Mouse (Mus musculus) midbrain, embryonic 16.5 days (tissue): ENCODE measurements around the gene Nol6. TPM values are rescaled to one million over a fixed set of nuclear protein-coding genes. Genes with fewer than 3 reads are reported as not detected.

Experiments used
- ATAC-seq: fragments of 200-750 bp; cut with Nextera tagmentation; 2 replicates; pipeline ENCODE4 v1.8.0; 2017; ENCODE audit warnings: moderate TSS enrichment
- H3K27ac ChIP-seq: fragments of 300-500 bp; sonication (generic); 2 replicates; pipeline ENCODE4 v1.5.1; 2014; ENCODE audit warnings: mild to moderate bottlenecking, low read length, mixed read lengths
- H3K27me3 ChIP-seq: fragments of 300-500 bp; sonication (generic); 2 replicates; pipeline ENCODE4 v1.6.1; 2014; ENCODE audit warnings: low read depth, low read length, mixed read lengths; ENCODE audit not compliant: control insufficient read depth, insufficient read depth
- H3K36me3 ChIP-seq: fragments of 300-500 bp; sonication (generic); 2 replicates; pipeline ENCODE4 v1.6.1; 2014; ENCODE audit warnings: mild to moderate bottlenecking, low read length, moderate library complexity, mixed read lengths; ENCODE audit not compliant: control insufficient read depth, insufficient read depth
- H3K4me1 ChIP-seq: fragments of 300-500 bp; sonication (generic); 2 replicates; pipeline ENCODE4 v1.6.1; 2014; ENCODE audit warnings: mild to moderate bottlenecking, low read length, mixed read lengths; ENCODE audit not compliant: control insufficient read depth, insufficient read depth
- H3K4me2 ChIP-seq: fragments of 300-500 bp; sonication (generic); 2 replicates; pipeline ENCODE4 v1.6.1; 2014; ENCODE audit warnings: mild to moderate bottlenecking, low read length, mixed read lengths
- H3K4me3 ChIP-seq: fragments of 300-500 bp; sonication (generic); 2 replicates; pipeline ENCODE4 v1.5.1; 2014; ENCODE audit warnings: low read depth, mild to moderate bottlenecking, low read length, moderate library complexity, mixed read lengths
- H3K9ac ChIP-seq: fragments of 300-500 bp; sonication (generic); 2 replicates; pipeline ENCODE4 v1.6.1; 2014; ENCODE audit warnings: low read depth, low read length, mixed read lengths
- H3K9me3 ChIP-seq: fragments of 300-500 bp; sonication (generic); replicated peaks from 2 replicates; pipeline ENCODE4 v1.6.1; 2014; ENCODE audit warnings: mild to moderate bottlenecking, low read length, mixed read lengths; ENCODE audit not compliant: control insufficient read depth, poor library complexity, severe bottlenecking
- WGBS: fragments of 180-500 bp; shearing (Covaris S2); extraction: QIAGEN DNeasy Blood & Tissue Kit; methylation state at CpG from one replicate; pipeline ENCODE4 v1.1.7; 2014; 5-methylcytosine and 5-hydroxymethylcytosine counted together
- polyA plus RNA-seq: library from polyadenylated mRNA; unstranded; fragments of >200 nt; fragmentation: Nextera tagmentation; extraction: Ambion mirVana; gene quantifications from 2 replicates; pipeline ENCODE4 v1.2.1, GENCODE M21; 2015

The Nol6 gene
- polyA plus RNA-seq, 1 experiment from 2014 or later = 43.6 TPM

DNA sequence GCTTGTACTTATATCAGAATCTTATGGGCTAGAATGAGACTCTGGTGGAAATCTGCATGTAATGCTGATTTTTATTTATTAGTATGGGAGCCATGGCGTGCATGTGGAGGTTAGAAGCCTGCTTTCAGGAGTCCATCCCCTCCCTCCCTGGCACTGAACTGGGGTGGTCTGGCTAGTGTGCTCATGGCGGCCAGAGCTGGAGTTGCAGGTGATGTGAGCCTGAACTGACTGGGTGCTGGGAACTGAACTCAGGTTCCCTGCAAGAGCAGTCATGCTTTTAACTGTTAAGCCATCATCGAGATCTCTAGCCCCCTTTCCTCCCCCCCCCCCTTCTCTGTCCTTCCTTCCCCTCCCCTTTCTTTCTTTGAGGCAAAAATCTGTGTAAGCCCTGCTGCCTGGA, 25.6 kb upstream of the Nol6 start:
- no peak for ATAC-seq
- no peak overlapping the region for H3K4me3 ChIP-seq
- H3K9ac ChIP-seq = no peak overlapping the region
- H3K27me3 ChIP-seq = no peaks in the 10 kb centered on the region
- WGBS = 86% methylated on average over 3 of the region's 3 CpGs
- H3K4me2 ChIP-seq = no peak overlapping the region
- H3K27ac ChIP-seq = no peak overlapping the region
- H3K4me1 ChIP-seq = 0 out of 2 replicates have a peak, but pooled peaks cover 2% of the 10 kb centered on the region
- H3K9me3 ChIP-seq = no peaks in the 10 kb centered on the region
- no peaks in the 10 kb centered on the region for H3K36me3 ChIP-seq

DNA sequence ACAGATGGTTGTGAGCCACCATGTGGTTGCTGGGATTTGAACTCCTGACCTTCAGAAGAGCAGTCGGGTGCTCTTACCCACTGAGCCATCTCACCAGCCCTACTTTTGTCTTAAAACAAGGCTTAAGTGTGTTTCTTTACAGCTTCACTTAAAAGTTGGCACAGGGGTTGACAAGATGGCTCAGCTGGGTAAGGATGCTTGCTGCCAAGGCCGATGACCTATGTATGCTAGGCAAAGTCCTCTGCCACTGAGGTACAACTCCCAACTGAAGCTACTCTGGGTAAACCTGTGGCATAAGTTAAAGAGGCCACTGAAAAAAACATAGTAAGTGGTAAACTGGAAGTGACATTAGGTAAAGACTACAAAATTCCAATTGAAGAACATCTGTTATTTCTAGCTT, 18.3 kb upstream of the Nol6 start:
- Histone ChIP-seq H3K27ac (no peak overlapping the region), H3K4me3 (no peak overlapping the region), H3K36me3 (no peaks in the 10 kb centered on the region), H3K27me3 (no peaks in the 10 kb centered on the region), H3K9me3 (no peaks in the 10 kb centered on the region), H3K4me1 (peaks cover 10% of the 10 kb centered on the region), H3K4me2 (no peak overlapping the region), H3K9ac (no peak overlapping the region)
- no peak for ATAC-seq
- WGBS = 88% methylated on average over 2 of the region's 2 CpGs

DNA sequence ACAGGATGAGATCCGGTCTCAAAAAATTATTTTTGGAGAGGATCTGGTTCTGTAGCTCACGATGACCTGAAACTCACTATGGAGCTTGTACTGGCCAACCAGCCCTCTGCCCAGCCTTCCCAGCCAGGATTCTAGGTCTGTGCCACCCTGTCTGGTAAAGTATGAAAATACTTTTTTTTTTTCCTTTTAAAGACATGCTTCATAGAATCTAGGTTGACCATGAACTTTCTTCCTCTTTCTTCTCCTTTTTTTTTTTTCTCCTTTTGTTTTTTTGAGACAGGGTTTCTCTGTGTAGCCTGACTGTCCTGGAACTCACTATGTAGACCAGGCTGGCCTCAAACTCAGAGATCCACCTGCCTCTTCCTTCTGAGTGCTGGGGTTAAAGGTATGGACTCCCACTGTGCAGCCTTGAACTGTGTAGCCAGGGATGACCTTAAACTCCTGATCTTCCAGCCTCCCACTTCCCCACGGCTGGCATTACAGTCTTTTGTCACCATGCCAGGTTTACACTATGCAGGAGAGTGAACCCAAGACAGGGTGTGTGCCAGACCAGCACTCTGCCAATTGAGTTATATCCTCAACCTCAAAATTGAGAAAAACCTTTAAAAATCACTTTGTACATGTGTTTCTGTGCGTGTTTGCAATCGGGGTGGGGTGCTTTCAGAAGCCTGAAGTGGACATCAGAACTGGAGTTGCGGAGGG, 16.1 kb upstream of the Nol6 start:
- 93% methylated on average over 6 of the region's 6 CpGs for WGBS
- Histone ChIP-seq H3K9me3 (no peaks in the 10 kb centered on the region), H3K9ac (no peak overlapping the region), H3K27me3 (no peaks in the 10 kb centered on the region), H3K27ac (no peak overlapping the region), H3K36me3 (no peaks in the 10 kb centered on the region), H3K4me3 (no peak overlapping the region), H3K4me1 (peaks cover 16% of the 10 kb centered on the region), H3K4me2 (no peak overlapping the region)
- ATAC-seq = no peak

DNA sequence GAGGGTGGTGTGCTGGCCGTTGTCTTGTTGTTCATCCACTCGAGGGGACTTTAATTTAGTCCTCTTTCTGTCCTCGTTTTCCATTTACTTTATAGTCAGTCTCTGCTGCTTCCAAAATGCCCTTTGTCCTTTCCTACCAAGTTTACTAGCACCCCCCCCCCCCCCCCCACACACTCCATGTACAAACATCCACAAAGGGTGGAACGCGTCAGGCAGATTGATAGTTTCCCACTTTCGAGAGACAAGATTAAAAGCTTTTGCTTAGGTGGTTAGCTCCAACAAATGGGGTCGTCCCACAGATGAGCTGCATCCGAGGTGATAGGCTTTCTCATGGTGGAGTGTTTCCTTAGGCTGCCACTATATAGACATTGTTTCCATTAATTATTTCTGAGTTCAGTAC, 12.6 kb upstream of the Nol6 start:
- no peak for ATAC-seq
- H3K36me3 ChIP-seq = no peaks in the 10 kb centered on the region
- no peaks in the 10 kb centered on the region for H3K9me3 ChIP-seq
- peak overlapping the region; percentile 60 for H3K4me2 ChIP-seq
- H3K27me3 ChIP-seq = no peaks in the 10 kb centered on the region
- peak overlapping the region; percentile 97 for H3K9ac ChIP-seq
- WGBS = 0% methylated on average over 8 of the region's 8 CpGs
- H3K4me1 ChIP-seq = peaks cover 21% of the 10 kb centered on the region
- peak overlapping the region; percentile 99 for H3K27ac ChIP-seq
- peak overlapping the region; percentile 92 for H3K4me3 ChIP-seq

DNA sequence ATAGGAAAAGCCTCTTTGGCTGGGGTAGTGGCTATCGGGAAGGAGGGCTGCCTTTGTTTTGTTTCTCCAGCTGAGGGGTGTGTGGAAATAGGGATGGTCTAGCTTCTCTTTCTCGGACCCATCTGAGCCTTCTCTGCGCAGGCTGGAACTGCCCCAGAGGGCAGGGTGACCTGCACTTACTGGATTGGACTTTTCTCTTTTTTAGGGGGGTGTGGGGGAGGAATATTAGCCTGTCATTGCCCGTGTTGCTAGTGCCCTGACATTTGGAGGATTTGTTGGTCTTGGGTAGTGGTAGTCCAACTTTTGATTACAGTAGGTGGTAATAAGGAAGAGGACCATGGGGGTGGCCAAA, 12.2 kb upstream of the Nol6 start:
- H3K4me2 ChIP-seq = peak overlapping the region; percentile 60
- no peaks in the 10 kb centered on the region for H3K9me3 ChIP-seq
- WGBS = 0% methylated on average over 4 of the region's 4 CpGs
- H3K36me3 ChIP-seq = no peaks in the 10 kb centered on the region
- H3K4me1 ChIP-seq = peaks cover 21% of the 10 kb centered on the region
- no peaks in the 10 kb centered on the region for H3K27me3 ChIP-seq
- H3K9ac ChIP-seq = peak overlapping the region; percentile 97
- peak overlapping the region; percentile 99 for H3K27ac ChIP-seq
- peak; percentile 29 for ATAC-seq
- H3K4me3 ChIP-seq = peak overlapping the region; percentile 92

DNA sequence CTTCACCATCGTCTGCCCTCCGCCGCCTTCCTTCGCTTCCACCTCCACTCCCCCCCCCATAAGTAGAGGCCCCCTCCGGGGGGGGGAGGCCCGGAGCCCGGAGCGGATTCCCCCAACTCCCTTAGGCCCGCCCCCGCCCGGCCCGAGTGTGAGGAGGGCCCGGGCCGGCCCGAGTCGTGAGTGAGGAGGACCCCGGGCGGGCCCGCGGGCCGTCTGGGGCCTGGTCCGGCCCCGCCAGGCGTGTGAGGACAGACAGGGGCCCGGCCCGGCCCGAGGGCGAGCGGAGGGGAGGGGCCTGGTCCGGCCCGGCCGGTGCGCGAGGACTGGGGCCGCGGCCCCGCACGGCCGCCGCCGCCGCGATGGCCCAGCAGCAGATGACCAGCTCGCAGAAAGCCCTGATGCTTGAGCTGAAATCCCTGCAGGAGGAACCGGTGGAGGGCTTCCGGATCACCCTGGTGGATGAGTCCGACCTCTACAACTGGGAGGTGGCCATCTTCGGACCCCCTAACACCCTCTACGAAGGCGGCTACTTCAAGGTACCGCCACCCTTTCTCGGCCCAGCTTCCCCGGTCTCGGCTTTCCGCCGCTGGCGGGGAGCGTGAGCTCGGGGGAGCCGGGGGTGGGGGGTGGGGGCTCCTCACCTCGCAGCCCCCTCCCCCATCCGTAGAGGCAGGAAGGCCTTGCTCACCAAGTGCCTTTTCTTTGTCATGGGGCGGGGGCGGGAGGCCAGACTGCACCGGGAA, 11.6 kb upstream of the Nol6 start, which contains the start of gene Ube2r2:
Ube2r2 (plus strand) TSS at position 33 of the 743 bp plus-strand sequence.
- Histone ChIP-seq H3K36me3 (no peaks in the 10 kb centered on the region), H3K27ac (peak within 1 kb of the TSS; percentile 99), H3K4me1 (peaks cover 21% of the 10 kb centered on the region), H3K4me3 (peak within 1 kb of the TSS; percentile 92), H3K9ac (peak within 1 kb of the TSS; percentile 97), H3K4me2 (peak within 1 kb of the TSS; percentile 73), H3K27me3 (no peaks in the 10 kb centered on the region), H3K9me3 (no peaks in the 10 kb centered on the region)
- WGBS = under 1% methylated on average over 48 of the region's 65 CpGs
- peak; percentile 77 for ATAC-seq

DNA sequence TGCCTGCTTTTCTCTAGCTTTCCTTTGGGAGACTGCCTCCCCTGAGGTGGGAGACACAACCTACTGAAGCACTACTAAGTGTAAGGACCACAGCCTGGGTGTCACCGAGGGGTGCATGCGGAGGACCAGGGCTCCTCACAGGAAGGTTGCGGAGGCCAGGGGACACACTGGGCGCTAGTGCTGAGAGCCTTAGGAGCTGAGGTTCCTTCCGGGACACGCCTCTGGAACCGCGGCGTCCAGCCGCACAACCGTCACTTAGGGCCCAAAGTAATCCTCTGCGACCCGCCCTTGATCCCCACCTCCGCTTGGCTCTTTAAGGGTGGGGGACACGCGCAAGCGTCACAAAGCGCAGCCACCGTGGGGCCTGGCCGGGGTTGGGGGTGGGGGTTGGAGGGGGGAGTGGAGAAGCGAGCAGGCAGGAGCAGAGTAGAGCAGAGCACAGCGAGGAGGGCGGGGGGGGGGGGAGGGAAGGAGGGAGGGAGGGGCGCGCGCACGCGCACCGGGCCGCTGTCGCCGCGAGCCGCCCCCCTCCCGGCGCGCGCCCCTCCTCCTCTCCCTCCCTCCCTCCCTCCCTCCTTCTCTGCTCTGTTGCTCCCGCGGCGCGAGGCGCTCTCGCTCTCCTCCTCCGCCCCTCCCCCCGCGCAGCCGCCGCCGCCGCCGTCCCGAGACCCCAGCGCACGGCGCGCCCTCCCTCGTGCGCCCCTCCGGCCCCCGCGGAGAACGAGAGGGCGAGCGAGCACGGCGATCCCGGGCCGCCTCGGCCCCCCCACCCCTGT, 10.9 kb upstream of the Nol6 start:
- Histone ChIP-seq H3K36me3 (no peaks in the 10 kb centered on the region), H3K9me3 (no peaks in the 10 kb centered on the region), H3K27ac (peak overlapping the region; percentile 99), H3K4me1 (peaks cover 21% of the 10 kb centered on the region), H3K9ac (peak overlapping the region; percentile 97), H3K4me3 (peak overlapping the region; percentile 92), H3K27me3 (no peaks in the 10 kb centered on the region), H3K4me2 (peak overlapping the region; percentile 73)
- 2% methylated on average over 27 of the region's 70 CpGs for WGBS
- ATAC-seq = peak; percentile 94

DNA sequence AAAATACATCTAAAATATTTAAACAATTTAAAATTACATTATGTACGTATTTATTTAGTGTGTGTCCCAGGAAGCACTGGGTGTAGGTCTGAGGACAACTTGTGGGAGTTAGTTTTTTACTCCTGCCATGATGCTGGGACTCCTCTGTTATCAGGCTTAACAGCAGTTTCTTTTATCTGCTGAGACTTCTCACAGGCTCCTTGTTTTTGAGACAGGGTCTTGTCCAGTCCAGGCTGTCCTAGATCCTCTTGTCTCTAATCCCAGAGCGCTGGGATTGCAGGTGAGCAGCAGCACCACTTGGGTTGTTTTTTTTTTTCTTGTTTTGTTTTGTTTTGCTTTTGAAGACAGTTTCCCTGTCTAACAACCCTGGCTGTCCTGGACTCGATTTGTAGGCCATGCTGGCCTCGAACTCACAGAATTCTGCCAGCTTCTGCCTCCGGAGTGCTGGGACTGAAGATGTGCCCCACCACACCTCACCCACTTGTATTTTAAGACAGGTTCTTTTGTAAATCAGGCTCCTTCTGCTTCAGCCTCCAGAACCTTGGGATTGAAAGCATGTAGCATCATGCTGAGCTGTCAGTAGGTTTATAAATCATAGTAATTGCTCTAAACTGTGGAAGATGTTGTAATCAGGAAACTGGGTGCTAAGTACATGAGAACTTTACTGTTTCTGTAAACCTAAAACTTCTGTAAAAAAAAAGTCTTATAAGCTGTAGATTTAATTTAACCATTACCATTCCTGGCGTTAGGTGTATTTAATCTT, 9.5 kb upstream of the Nol6 start:
- Histone ChIP-seq H3K9me3 (no peaks in the 10 kb centered on the region), H3K36me3 (no peaks in the 10 kb centered on the region), H3K9ac (no peak overlapping the region), H3K4me2 (no peak overlapping the region), H3K4me1 (peaks cover 20% of the 10 kb centered on the region), H3K27ac (no peak overlapping the region), H3K4me3 (no peak overlapping the region), H3K27me3 (no peaks in the 10 kb centered on the region)
- no peak for ATAC-seq
- 84% methylated on average over 6 of the region's 6 CpGs for WGBS
